In genomic region chr1:154103597-154103923, GRCm38 (mm10) we compare ENCODE assay signal across 12 mouse cellular contexts.
DNase-seq lines count a peak whose midpoint lies in the region; ATAC-seq and TF ChIP-seq lines count a peak whose summit lies in the region.
"Had no signal": no experiment of that assay in that cellular context is flagged by ENCODE, and none has a peak within 500 bp of the region (broad histone marks: within the 10 kb centered on the region; RNA-seq: fewer than 3 reads in every experiment).

No protein-coding gene starts in this region.

- TF ChIP-seq CTCF in gastrocnemius, adult 2 months (IDR thresholded peaks at IDR 0.05): no peak
- TF ChIP-seq CTCF in left cerebral cortex, adult 2 months (IDR thresholded peaks at IDR 0.05): no peak

- H3K27ac ChIP-seq in gastrocnemius, adult 2 months: peak overlapping the region; percentile 88
- peak overlapping the region; percentile 81 for H3K27ac ChIP-seq in left cerebral cortex, adult 2 months
- H3K27ac ChIP-seq: embryonic facial prominence, embryonic 12.5 days; macrophage; neural tube, embryonic 12.5 days had no signal

- intact Hi-C loops in gastrocnemius, adult 2 months (cut with DNase I): no loop called here
- intact Hi-C loops in gastrocnemius, postnatal 36 days (cut with DNase I): no loop called here
- intact Hi-C loops in left cerebral cortex, adult 2 months (cut with DNase I): loop anchor here (1.0 kb wide), 1 partner anchor 54 kb away; no protein-coding TSS in a partner anchor
- intact Hi-C loops in left cerebral cortex, postnatal 36 days (cut with DNase I): no loop called here
- intact Hi-C loops in left cerebral cortex, postnatal 25 days (cut with DNase I): loop anchor here (2.0 kb wide), 1 partner anchor 53 kb away; no protein-coding TSS in a partner anchor

- ATAC-seq in monocyte, adult 5-6 weeks (replicated peaks; ENCODE audit: insufficient number of reproducible peaks, low FRiP score, low TSS enrichment, poor library complexity, severe bottlenecking): no peak

- DNase-seq in gastrocnemius, adult 2 months: no peak
- DNase-seq in gastrocnemius, postnatal 36 days: no peak
- DNase-seq in left cerebral cortex, adult 2 months (ENCODE audit: extremely low spot score in 1 of 2, low spot score in 2 of 2): no peak
- DNase-seq in left cerebral cortex, postnatal 36 days (ENCODE audit: low spot score in 2 of 2): no peak
- peak; percentile 69 to 76 for DNase-seq in spleen, postnatal 36 days (ENCODE audit: low spot score in 2 of 2)
- no peak for DNase-seq in spleen, adult 18-20 months
- DNase-seq in left cerebral cortex, postnatal 25 days (ENCODE audit: low spot score in 2 of 2): no peak
- DNase-seq: thymus, postnatal 4 days had no signal

- peak overlapping the region; percentile 52 for H3K4me3 ChIP-seq in gastrocnemius, adult 2 months
- no peak overlapping the region for H3K4me3 ChIP-seq in left cerebral cortex, adult 2 months
- H3K4me3 ChIP-seq: embryonic facial prominence, embryonic 12.5 days; neural tube, embryonic 12.5 days had no signal

Comparison
In these comparisons a context has a peak if more than half of its experiments do, and no peak if none do; other contexts are left out.
1. DNase-seq: peak in spleen, postnatal 36 days (2 of 2); none in gastrocnemius, adult 2 months (single experiment), gastrocnemius, postnatal 36 days (0 of 2), left cerebral cortex, adult 2 months (0 of 2), left cerebral cortex, postnatal 36 days (0 of 2), spleen, adult 18-20 months (0 of 2) and left cerebral cortex, postnatal 25 days (0 of 2).
2. intact Hi-C loops: an anchor here in left cerebral cortex, adult 2 months (1.0 kb wide) and left cerebral cortex, postnatal 25 days (2.0 kb wide); none called in gastrocnemius, adult 2 months, gastrocnemius, postnatal 36 days and left cerebral cortex, postnatal 36 days.